In genomic region chr11:77078273-77079134, GRCm38 (mm10) we compare ENCODE assay signal across 7 mouse cellular contexts. TPM values are rescaled to one million over a fixed set of nuclear protein-coding genes. Genes with fewer than 3 reads are reported as not detected.
A peak's percentile ranks its signal among the peaks of the same experiment; 100 is the strongest.
DNase-seq lines count a peak whose midpoint lies in the region; ATAC-seq and TF ChIP-seq lines count a peak whose summit lies in the region.

Nsrp1 (minus strand) TSS chr11:77078435.

- no peaks in the 10 kb centered on the region for H3K4me1 ChIP-seq in embryonic facial prominence, embryonic 12.5 days
- 0 out of 2 replicates have a peak, but pooled peaks cover 2% of the 10 kb centered on the region for H3K4me1 ChIP-seq in kidney, adult 2 months (ENCODE audit: control insufficient read depth, insufficient read depth, low read length)
- H3K4me1 ChIP-seq in limb, embryonic 12.5 days (replicated peaks), result peaks cover 6% of the 10 kb centered on the region; the same call in 1 of the 2 replicates
- peaks cover 10% of the 10 kb centered on the region for H3K4me1 ChIP-seq in midbrain, embryonic 15.5 days
- H3K4me1 ChIP-seq in spleen, adult 2 months (ENCODE audit: control insufficient read depth, insufficient read depth, insufficient read length), result no peaks in the 10 kb centered on the region

- peak within 1 kb of the TSS; percentile 86 for H3K9ac ChIP-seq in embryonic facial prominence, embryonic 12.5 days
- peak within 1 kb of the TSS; percentile 88 for H3K9ac ChIP-seq in limb, embryonic 12.5 days (replicated peaks)
- peak within 1 kb of the TSS; percentile 62 for H3K9ac ChIP-seq in midbrain, embryonic 15.5 days

- 5% methylated on average over 48 of the region's 48 CpGs for WGBS in embryonic facial prominence, embryonic 12.5 days
- 4% methylated on average over 48 of the region's 48 CpGs for WGBS in kidney, adult 2 months
- 4% methylated on average over 48 of the region's 48 CpGs for WGBS in limb, embryonic 12.5 days
- WGBS in midbrain, embryonic 15.5 days, result 3% methylated on average over 48 of the region's 48 CpGs
- WGBS in spleen, adult 2 months, result 4% methylated on average over 48 of the region's 48 CpGs

- DNase-seq in adrenal gland, postnatal 25 days, result peak; percentile 91
- DNase-seq in heart, adult 18-20 months, result peak; percentile 93 to 96
- peak; percentile 95 for DNase-seq in kidney, adult 2 months
- DNase-seq in spleen, adult 2 months (ENCODE audit: low read depth in 1 of 2, low spot score in 2 of 2), result peak; percentile 85 to 91

- no peaks in the 10 kb centered on the region for H3K9me3 ChIP-seq in embryonic facial prominence, embryonic 12.5 days
- no peaks in the 10 kb centered on the region for H3K9me3 ChIP-seq in limb, embryonic 12.5 days
- H3K9me3 ChIP-seq in midbrain, embryonic 15.5 days, result no peaks in the 10 kb centered on the region

- H3K27ac ChIP-seq in embryonic facial prominence, embryonic 12.5 days, result peak within 1 kb of the TSS; percentile 91
- H3K27ac ChIP-seq in kidney, adult 2 months (ENCODE audit: insufficient read depth, low read depth, low read length), result peak within 1 kb of the TSS; percentile 64; the same call in 1 of the 2 replicates
- H3K27ac ChIP-seq in limb, embryonic 12.5 days, result peak within 1 kb of the TSS; percentile 92
- peak within 1 kb of the TSS; percentile 90 for H3K27ac ChIP-seq in midbrain, embryonic 15.5 days
- peak within 1 kb of the TSS; percentile 76 for H3K27ac ChIP-seq in spleen, adult 2 months (ENCODE audit: insufficient read depth, low read length)

- peak within 1 kb of the TSS; percentile 70 for H3K4me3 ChIP-seq in embryonic facial prominence, embryonic 12.5 days
- H3K4me3 ChIP-seq in kidney, adult 2 months (ENCODE audit: insufficient read depth, low read depth, low read length), result peak within 1 kb of the TSS; percentile 84
- peak within 1 kb of the TSS; percentile 80 for H3K4me3 ChIP-seq in limb, embryonic 12.5 days (replicated peaks)
- peak within 1 kb of the TSS; percentile 78 for H3K4me3 ChIP-seq in midbrain, embryonic 15.5 days
- peak within 1 kb of the TSS; percentile 91 for H3K4me3 ChIP-seq in spleen, adult 2 months (ENCODE audit: extremely low read depth, insufficient read depth, insufficient read length)

- ATAC-seq in embryonic facial prominence, embryonic 12.5 days (ENCODE audit: insufficient number of reproducible peaks, insufficient read depth, low FRiP score, low TSS enrichment), result peak; percentile 93
- peak; percentile 97 for ATAC-seq in limb, embryonic 12.5 days (ENCODE audit: insufficient number of reproducible peaks, insufficient read depth, low FRiP score, low TSS enrichment, low read depth)
- peak; percentile 99 for ATAC-seq in midbrain, embryonic 15.5 days (replicated peaks)

- TF ChIP-seq POLR2A in kidney, adult 2 months (IDR thresholded peaks at IDR 0.05; ENCODE audit: low read depth, low read length), result peak; percentile 97
- peak; percentile 96 for TF ChIP-seq POLR2A in spleen, adult 2 months (IDR thresholded peaks at IDR 0.05; ENCODE audit: low read depth, low read length)

- no peak for TF ChIP-seq CTCF in kidney, adult 2 months (conservative IDR thresholded peaks at IDR 0.05; ENCODE audit: insufficient read depth, insufficient read length, low read depth, low read length)
- no peak for TF ChIP-seq CTCF in spleen, adult 2 months (IDR thresholded peaks at IDR 0.05; ENCODE audit: extremely low read depth, insufficient read depth, insufficient read length, insufficient replicate concordance)

- peaks cover 22% of the 10 kb centered on the region for H3K36me3 ChIP-seq in embryonic facial prominence, embryonic 12.5 days
- no peaks in the 10 kb centered on the region for H3K36me3 ChIP-seq in kidney, adult 2 months (ENCODE audit: control insufficient read depth, insufficient read depth, low read length)
- peaks cover 28% of the 10 kb centered on the region for H3K36me3 ChIP-seq in limb, embryonic 12.5 days
- H3K36me3 ChIP-seq in midbrain, embryonic 15.5 days (replicated peaks), result peaks cover 6% of the 10 kb centered on the region; the same call in 1 of the 2 replicates
- peaks cover 6% of the 10 kb centered on the region for H3K36me3 ChIP-seq in spleen, adult 2 months (ENCODE audit: control insufficient read depth, insufficient read depth, low read length)

- 0 out of 2 replicates have a peak, but pooled peaks cover 3% of the 10 kb centered on the region for H3K27me3 ChIP-seq in embryonic facial prominence, embryonic 12.5 days
- H3K27me3 ChIP-seq in kidney, adult 2 months (replicated peaks; ENCODE audit: control insufficient read depth, insufficient read depth, low read length), result no peaks in the 10 kb centered on the region
- peaks cover 12% of the 10 kb centered on the region; the same call in 1 of the 2 replicates for H3K27me3 ChIP-seq in limb, embryonic 12.5 days
- peaks cover 10% of the 10 kb centered on the region; the same call in 1 of the 2 replicates for H3K27me3 ChIP-seq in midbrain, embryonic 15.5 days (replicated peaks)
- H3K27me3 ChIP-seq in spleen, adult 2 months (ENCODE audit: control insufficient read depth, insufficient read depth, low read length), result no peaks in the 10 kb centered on the region

- peak within 1 kb of the TSS; percentile 90 for H3K4me2 ChIP-seq in embryonic facial prominence, embryonic 12.5 days (replicated peaks)
- peak within 1 kb of the TSS; percentile 79 for H3K4me2 ChIP-seq in limb, embryonic 12.5 days
- peak within 1 kb of the TSS; percentile 83 for H3K4me2 ChIP-seq in midbrain, embryonic 15.5 days

RNA-seq across cellular contexts. Expression of gene Nsrp1, which starts in this region (rescaled TPM):
- total RNA-seq in adrenal gland, postnatal 25 days (2021), result 27.9 and 28.7 TPM in 2 replicates
- polyA plus RNA-seq in embryonic facial prominence, embryonic 12.5 days (2016; fragmentation: Nextera tagmentation; extraction: Ambion mirVana), result 70.4 and 72.2 TPM in 2 replicates
- total RNA-seq in heart, adult 18-20 months (2021), result 1 to 10 TPM; 9.8 to 10.0 TPM
- 1.3 and 1.8 TPM in 2 replicates for polyA plus RNA-seq in kidney, adult 2 months (2012; rRNA removed)
- polyA plus RNA-seq in limb, embryonic 12.5 days (2016; fragmentation: Nextera tagmentation; extraction: Ambion mirVana), result 77.8 and 87.3 TPM in 2 replicates
- 52.0 and 54.3 TPM in 2 replicates for polyA plus RNA-seq in midbrain, embryonic 15.5 days (2015; fragmentation: Nextera tagmentation; extraction: Ambion mirVana)
- 0.65 and 0.77 TPM in 2 replicates for polyA plus RNA-seq in spleen, adult 2 months (2012; rRNA removed)

Comparison
In these comparisons a context has a peak if more than half of its experiments do, and no peak if none do; other contexts are left out.
1. Peak in every context shown above with its lines: DNase-seq, ATAC-seq, H3K4me3 ChIP-seq and H3K27ac ChIP-seq.
2. RNA of gene Nsrp1 (polyA plus RNA-seq): 77.8 to 87.3 TPM in limb, embryonic 12.5 days, 70.4 to 72.2 TPM in embryonic facial prominence, embryonic 12.5 days and 52.0 to 54.3 TPM in midbrain, embryonic 15.5 days; 1.3 to 1.8 TPM in kidney, adult 2 months and 0.65 to 0.77 TPM in spleen, adult 2 months; every median in the first group is over 10 times any median in the second.
3. Peak in DNase-seq, H3K4me3 ChIP-seq and H3K27ac ChIP-seq in spleen, adult 2 months; RNA of the gene not detected or under 1 TPM.